Mouse (Mus musculus): ENCODE data around the gene Scly. TPM values are rescaled to one million over a fixed set of nuclear protein-coding genes. Genes with fewer than 3 reads are reported as not detected.

The Scly gene
- polyA plus RNA-seq, 1 experiment from 2014 or later = 12.1 TPM

- no peak for ATAC-seq (ENCODE audit: low FRiP score, low read depth)
- no peak overlapping the region for H3K9ac ChIP-seq (replicated peaks)
- no peak overlapping the region for H3K4me3 ChIP-seq
- H3K9me3 ChIP-seq = peaks cover 3% of the 10 kb centered on the region; the same call in 1 of the 2 replicates
- 81% methylated on average over 4 of the region's 4 CpGs for WGBS
- no peak overlapping the region for H3K4me2 ChIP-seq (replicated peaks)
- peaks cover 51% of the 10 kb centered on the region for H3K36me3 ChIP-seq
- H3K4me1 ChIP-seq = peaks cover 10% of the 10 kb centered on the region
- peaks cover 33% of the 10 kb centered on the region for H3K27me3 ChIP-seq
- no peak overlapping the region; the same call in 1 of the 2 replicates for H3K27ac ChIP-seq (replicated peaks)
Observed at GRCm38 (mm10) chr1:91369408-91369807, 71.3 kb downstream of the Scly start.

- ATAC-seq (ENCODE audit: low FRiP score, low read depth) = 0 out of 2 replicates have a peak, but pooled peaks have one; percentile 1
Observed at GRCm38 (mm10) chr1:91370055-91370454, 71.9 kb downstream of the Scly start.

More at GRCm38 (mm10) chr1:91370055-91370454, 71.9 kb downstream of the Scly start:
- H3K36me3 ChIP-seq = peaks cover 58% of the 10 kb centered on the region
- H3K27ac ChIP-seq (replicated peaks) = no peak overlapping the region; the same call in 1 of the 2 replicates
- H3K9me3 ChIP-seq = no peaks in the 10 kb centered on the region
- no peak overlapping the region for H3K4me3 ChIP-seq
- WGBS = 88% methylated on average over 23 of the region's 23 CpGs
- peaks cover 30% of the 10 kb centered on the region for H3K27me3 ChIP-seq
- H3K9ac ChIP-seq (replicated peaks) = no peak overlapping the region
- no peak overlapping the region for H3K4me2 ChIP-seq (replicated peaks)
- peaks cover 10% of the 10 kb centered on the region for H3K4me1 ChIP-seq

Other genes with a start within 250 kb of the Scly start
- gene Rbm44, start 153.2 kb upstream of the Scly start, polyA plus RNA-seq (2016; fragmentation: Nextera tagmentation; extraction: Ambion mirVana) = 0.26 and 0.84 TPM in 2 replicates
- 0.31 and 0.80 TPM in 2 replicates for gene Ramp1, start 118.5 kb upstream of the Scly start, polyA plus RNA-seq (2016; fragmentation: Nextera tagmentation; extraction: Ambion mirVana)
- 73.0 and 80.6 TPM in 2 replicates for gene Ube2f, start 48.0 kb upstream of the Scly start, polyA plus RNA-seq (2016; fragmentation: Nextera tagmentation; extraction: Ambion mirVana)
- gene Espnl, start 23.7 kb downstream of the Scly start, polyA plus RNA-seq (2016; fragmentation: Nextera tagmentation; extraction: Ambion mirVana) = 0.08 and 0.09 TPM in 2 replicates
- gene Klhl30, start 52.7 kb downstream of the Scly start, polyA plus RNA-seq (2016; fragmentation: Nextera tagmentation; extraction: Ambion mirVana) = 0.11 TPM in 1 of 2 replicates, not detected in the other
- gene Erfe, start 68.1 kb downstream of the Scly start, polyA plus RNA-seq (2016; fragmentation: Nextera tagmentation; extraction: Ambion mirVana) = 0.48 and 0.59 TPM in 2 replicates
- gene Ilkap, start 100.5 kb downstream of the Scly start, polyA plus RNA-seq (2016; fragmentation: Nextera tagmentation; extraction: Ambion mirVana) = 153 and 155 TPM in 2 replicates
- gene Hes6, start 115.7 kb downstream of the Scly start, polyA plus RNA-seq (2016; fragmentation: Nextera tagmentation; extraction: Ambion mirVana) = 432 and 455 TPM in 2 replicates
- gene Per2, start 161.0 kb downstream of the Scly start, polyA plus RNA-seq (2016; fragmentation: Nextera tagmentation; extraction: Ambion mirVana) = 3.2 TPM in 2 replicates
- 12.1 and 12.6 TPM in 2 replicates for gene Traf3ip1, start 196.3 kb downstream of the Scly start, polyA plus RNA-seq (2016; fragmentation: Nextera tagmentation; extraction: Ambion mirVana)
- 13.2 and 14.5 TPM in 2 replicates for gene Asb1, start 242.2 kb downstream of the Scly start, polyA plus RNA-seq (2016; fragmentation: Nextera tagmentation; extraction: Ambion mirVana)